Mouse (Mus musculus) liver, embryonic 14.5 days (tissue): Measurements from ENCODE around the gene Robo1.

Source experiments
- CTCF ChIP-seq: IDR thresholded peaks from 2 replicates; pipeline ENCODE4 v1.5.1; 2016; ENCODE audit warnings: antibody characterized with exemption, low read depth, control low read depth
- EP300 ChIP-seq: IDR thresholded peaks from 2 replicates; pipeline ENCODE4 v1.6.1; 2016; ENCODE audit warnings: antibody characterized with exemption, low read depth

- TF ChIP-seq CTCF (no peak), EP300 (no peak)
These were observed 665.6 kb downstream of the Robo1 start for GRCm38 (mm10) chr16:72973685-72974084.
